Mouse (Mus musculus) gastrocnemius, postnatal 25 days (tissue): ENCODE measurements around the gene Gnl3l. TPM values are rescaled to one million over a fixed set of nuclear protein-coding genes. Genes with fewer than 3 reads are reported as not detected.
A peak's percentile ranks its signal among the peaks of the same experiment; 100 is the strongest.

Experiments
- DNase-seq: peaks from one replicate; pipeline ENCODE4 v3.0.0; 2022
- total RNA-seq, 2 experiments: library from RNA; stranded (reverse); gene quantifications; 1 replicate in 1 of 2; 2 replicates in 1 of 2; pipeline ENCODE4 v1.2.3; 2021

Gnl3l gene
- total RNA-seq, 2 experiments from 2014 or later, result 33.0 to 37.1 TPM

DNA sequence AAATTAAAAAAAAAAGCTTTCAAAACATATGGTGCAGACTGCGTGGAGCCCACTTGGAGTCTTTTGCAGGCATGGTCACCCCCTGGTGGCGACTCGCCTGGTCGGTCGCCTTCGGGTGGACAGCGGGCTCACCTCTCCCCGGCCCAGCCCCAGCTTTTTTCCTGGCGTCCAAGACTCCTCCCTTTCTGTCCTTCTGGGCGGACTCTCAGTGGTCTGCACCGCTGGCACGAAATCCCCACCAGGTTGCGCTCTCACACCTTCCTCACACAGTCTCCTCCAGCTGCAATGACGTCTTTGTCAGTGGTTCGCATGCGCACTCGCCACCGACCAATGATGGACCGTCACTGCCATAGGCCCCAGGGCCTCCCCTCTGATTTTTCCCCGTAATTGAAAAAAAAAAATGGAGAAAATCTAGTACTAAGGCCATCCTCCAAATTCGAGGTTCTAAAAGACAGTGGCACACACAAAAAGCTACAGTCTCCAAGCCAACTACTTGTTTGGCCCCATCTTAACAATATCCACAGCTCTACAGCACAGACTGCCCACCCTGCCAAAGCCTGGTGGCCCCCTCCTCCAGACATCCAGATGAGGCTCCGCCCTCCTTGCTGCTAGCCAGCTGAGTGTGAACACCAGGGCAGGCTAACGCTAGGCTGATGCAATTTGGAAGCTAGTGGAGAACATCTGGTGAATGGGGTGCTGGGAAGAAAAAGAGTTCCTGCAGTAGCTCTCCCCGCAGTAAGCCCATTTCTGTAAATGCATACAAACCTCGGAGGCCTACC lies 60.4 kb downstream of the Gnl3l start:
- peak; percentile 70 for DNase-seq

DNA sequence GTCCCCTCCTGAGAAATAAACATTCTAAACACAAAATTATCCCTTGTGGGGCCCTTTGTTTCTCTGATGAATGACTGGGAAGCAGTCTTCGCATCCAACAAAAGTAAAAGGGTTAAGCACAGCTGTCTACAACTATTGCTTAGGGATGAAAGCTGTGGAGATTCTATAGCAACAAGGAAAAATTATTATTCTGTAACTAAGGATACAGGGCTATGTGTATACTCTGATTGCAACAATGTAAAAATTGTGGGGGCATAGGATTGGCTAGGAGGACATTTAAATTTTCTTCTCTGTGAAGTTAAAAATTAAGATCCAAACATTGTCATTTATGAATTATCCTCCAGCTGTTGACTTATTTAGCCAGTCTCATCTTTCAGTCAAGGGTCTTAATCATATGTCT lies 61.1 kb downstream of the Gnl3l start:
- DNase-seq, result no peak

DNA sequence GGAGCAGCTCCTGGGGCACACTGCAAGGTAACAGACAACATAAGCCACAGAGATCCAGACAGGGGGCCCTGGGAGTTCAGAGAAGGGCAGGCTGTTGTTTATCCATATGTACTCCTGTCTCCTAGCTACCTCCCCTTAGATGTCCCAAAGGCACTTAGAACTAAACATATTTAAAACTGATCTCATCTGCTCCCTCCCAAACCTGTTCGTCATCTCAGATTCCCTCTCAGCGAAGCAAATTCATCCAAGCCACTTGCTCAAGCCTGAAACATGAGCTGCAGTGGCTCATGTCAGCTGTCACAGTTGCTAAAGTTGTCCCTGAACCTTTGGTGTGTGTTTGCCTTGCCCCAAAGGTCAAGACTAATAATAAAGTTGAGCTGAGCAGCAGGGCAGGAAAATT lies 61.7 kb downstream of the Gnl3l start:
- peak; percentile 60 for DNase-seq

DNA sequence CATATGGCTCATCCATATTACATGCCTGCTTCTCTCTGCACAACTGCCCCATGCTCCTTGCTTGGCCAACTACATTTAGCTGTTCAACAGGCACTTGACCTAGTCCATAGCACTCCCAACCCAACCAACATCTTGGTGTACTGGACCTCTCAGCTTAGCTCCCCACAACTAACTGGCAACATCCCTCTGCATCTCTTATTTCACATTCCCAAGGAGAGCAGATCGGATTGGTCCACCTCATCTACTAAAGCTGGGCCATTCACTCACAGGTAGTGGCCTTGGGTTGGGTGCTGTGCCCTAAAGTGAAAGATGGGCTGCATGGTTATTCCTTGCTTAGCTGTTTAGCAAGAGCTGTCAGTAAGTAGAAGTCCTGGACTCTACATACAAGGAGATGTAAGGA lies 62.4 kb downstream of the Gnl3l start:
- peak; percentile 50 for DNase-seq

Other genes starting within 250 kb of the Gnl3l start
- 10 to 100 TPM; 24.8 to 36.2 TPM for gene Maged2, start 203.0 kb downstream of the Gnl3l start, total RNA-seq
- gene Fgd1, start 28.8 kb upstream of the Gnl3l start, total RNA-seq, result 1 to 10 TPM; 1.8 to 2.3 TPM
- gene Tsr2, start 79.2 kb upstream of the Gnl3l start, total RNA-seq, result 1 to 10 TPM; 7.1 to 7.4 TPM
- 1 to 10 TPM in 1 of 2 experiments, under 1 TPM in 1; 0.54 to 1.0 TPM for gene Wnk3, start 180.8 kb upstream of the Gnl3l start, total RNA-seq